Mouse (Mus musculus) gastrocnemius, adult 18-20 months (tissue): ENCODE results near the gene Bad. TPM values are rescaled to one million over a fixed set of nuclear protein-coding genes. Genes with fewer than 3 reads are reported as not detected.
A peak's percentile ranks its signal among the peaks of the same experiment; 100 is the strongest.
"Not testable (repeated sequence)": the region's sequence is repeated elsewhere in the genome, so short reads cannot be mapped to it uniquely, and the experiment has no call there.

Source experiments
- DNase-seq: peaks from one replicate; pipeline ENCODE4 v3.0.0; 2021; ENCODE audit warnings: low spot score
- long read RNA-seq, 2 experiments: library from polyadenylated mRNA; stranded (forward); transcript quantifications; one replicate each; pipeline ENCODE4 v2.0.0; 2021
- total RNA-seq, 2 experiments: library from RNA; stranded (reverse); gene quantifications; 2 replicates each; pipeline ENCODE4 v1.2.3; 2021

Gene Bad
- total RNA-seq: 10 to 100 TPM in 1 of 2 experiments, 1 to 10 TPM in 1; 9.7 to 12.2 TPM
- long read RNA-seq, experiment 1, transcript Bad-201 (4 exons, 1,452 nt): minor isoform, 5 of 15 reads
- long read RNA-seq, experiment 1, transcript Bad-202 (4 exons, 990 nt): major isoform, 9 of 15 reads
- long read RNA-seq, experiment 1, partial matches to known transcripts: 0 of 15 reads
- long read RNA-seq, experiment 1, other reads (novel, unspliced or antisense): 0 of 15 reads
- long read RNA-seq, experiment 2, transcript Bad-202 (4 exons, 990 nt): major isoform, 7 of 11 reads
- long read RNA-seq, experiment 2, partial matches to known transcripts: 1 of 11 reads
- long read RNA-seq, experiment 2, other reads (novel, unspliced or antisense): 1 of 11 reads

DNA sequence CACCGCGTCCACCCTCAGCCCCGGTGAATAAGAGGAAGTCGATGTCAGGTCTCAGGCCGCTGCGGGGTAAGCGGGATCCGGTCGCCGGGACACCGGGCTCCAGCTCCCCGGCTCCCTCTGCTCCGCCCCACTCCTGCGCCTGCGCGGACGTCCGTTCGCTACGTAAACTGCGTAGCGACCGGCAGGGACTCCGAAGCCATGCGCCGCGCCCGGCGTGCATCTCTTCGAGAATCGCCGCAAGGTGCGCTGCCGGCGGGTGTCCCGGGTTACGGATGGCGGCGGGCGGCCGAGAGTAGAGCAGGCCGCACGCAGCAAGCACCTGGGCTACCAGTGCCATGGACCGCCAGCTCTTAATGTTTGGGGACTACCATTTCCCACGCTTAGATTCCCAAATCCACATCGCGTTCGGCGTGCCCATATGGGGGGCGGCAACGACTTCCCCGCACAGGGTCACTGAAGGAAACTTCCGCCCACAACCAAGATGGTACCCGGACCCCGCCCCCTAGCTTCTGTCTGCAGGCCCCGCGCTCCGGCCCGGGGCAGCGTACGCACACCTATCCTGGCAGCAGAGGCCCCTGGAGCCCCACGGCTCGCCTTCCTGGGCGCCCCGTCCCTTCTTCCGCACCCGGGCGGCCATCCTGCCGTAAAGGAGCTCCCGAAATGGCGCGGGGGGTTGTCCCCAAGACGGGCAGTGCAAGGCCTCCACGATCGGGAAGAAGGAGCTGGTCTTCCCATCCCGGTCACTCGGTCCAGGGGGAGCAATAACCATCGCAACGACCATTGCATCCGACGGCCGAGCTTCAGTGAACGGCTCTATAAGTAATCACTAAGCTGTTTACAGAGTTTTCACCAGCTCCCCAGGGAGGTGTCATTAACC, at the start of gene Bad:
Bad (plus strand) TSS at position 490 of the 877 bp plus-strand sequence.
- peak; percentile 93 for DNase-seq

DNA sequence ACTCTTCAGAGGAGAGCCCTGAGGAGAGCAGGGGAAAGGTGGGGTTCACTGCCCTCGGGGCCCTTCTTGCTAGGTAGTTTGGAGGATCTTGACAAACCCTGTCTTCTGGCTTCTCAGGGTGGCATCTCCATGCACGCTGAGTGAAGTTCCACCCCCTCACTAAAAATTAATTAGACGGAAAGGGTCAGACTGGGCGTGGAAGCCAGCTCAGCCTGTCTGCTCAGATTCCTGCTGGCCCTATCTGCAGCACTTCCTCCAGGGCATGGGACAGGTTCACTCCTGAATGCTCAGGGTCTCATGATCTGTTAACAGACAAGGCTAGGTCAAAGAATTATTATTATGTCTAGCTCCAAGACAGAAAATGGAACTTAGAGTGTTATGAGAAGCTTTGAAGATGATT, 49.1 kb upstream of the Bad start:
- DNase-seq: no peak

DNA sequence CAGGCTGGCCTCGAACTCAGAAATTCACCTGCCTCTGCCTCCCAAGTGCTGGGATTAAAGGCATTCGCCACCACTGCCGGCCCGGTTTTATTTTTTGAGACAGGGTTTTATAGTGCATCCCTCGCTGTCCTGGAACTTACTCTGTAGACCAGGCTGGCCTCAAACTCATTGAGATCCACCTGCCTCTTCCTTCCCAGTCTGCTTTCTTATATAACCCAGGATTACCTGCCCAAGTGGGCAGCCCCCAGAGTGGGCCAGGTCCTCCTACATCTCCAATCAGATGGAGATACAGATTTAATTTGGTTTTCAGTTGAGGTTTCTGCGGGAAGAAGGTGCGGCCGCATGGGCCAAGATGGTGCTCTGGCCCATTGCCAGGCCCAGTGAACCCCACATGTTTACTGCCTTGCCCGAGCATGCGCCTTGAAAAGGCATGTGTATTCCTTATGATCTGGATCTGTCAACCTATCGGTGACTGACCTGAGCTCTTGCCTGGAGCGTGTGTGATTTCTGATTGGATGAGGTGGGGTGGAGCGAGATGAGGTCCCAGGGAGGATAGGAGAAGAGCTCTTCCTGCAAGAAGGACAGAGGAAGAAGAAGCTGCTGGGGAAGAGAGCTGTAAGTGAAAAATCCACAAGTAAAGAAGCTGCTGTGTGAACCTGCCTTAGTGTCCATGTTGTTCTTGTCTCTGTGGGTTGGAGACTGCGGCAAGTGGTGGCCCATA, 47.8 kb upstream of the Bad start:
- no peak for DNase-seq

GRCm38 (mm10) chr19:6895608-6896305, 45.9 kb upstream of the Bad start:
- not testable (repeated sequence) for DNase-seq

GRCm38 (mm10) chr19:6899641-6900040, 42.0 kb upstream of the Bad start:
- DNase-seq: no peak

DNA sequence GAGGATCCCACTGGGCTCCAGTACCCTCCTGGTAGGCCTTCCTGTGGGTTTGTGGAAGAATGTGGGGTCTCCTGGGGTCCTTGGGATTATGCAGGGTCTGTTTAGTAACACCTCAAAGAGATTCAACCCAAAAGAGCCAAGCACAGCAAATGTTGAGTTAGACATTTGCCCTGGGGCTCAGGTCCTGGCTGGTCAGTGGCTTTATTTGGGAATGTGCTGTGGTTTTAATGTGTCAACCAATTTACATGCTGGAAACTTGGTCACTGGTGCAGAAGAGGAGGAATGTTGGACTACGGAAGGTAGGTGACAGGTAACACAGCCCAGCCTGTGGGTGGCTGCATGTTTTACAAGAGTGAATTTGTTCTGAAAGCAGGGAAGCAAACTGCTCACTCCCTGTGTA, 38.6 kb upstream of the Bad start:
- no peak for DNase-seq

GRCm38 (mm10) chr19:6904846-6905245, 36.8 kb upstream of the Bad start:
- DNase-seq: no peak

- DNase-seq: no peak
These were observed 36.0 kb upstream of the Bad start for GRCm38 (mm10) chr19:6905498-6906159.

DNA sequence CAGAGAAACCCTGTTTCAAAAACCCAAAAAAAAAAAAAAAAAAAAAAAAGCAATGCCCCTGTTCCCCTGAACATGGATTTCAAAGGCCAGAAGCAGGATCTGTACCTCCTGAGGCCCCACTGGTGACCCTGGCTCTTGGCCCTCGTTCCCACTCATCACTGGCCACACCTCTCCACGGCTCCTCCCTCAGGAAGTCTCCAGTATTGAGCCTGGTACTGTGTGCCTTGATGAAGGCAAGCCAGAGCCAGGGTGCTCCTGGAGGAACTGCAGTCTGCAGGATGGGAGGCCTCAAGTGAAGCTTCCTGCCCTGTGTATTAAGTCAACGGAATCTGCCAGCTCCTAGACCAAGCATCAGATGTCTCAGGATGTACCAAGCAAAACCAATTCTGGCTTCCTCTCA, 35.5 kb upstream of the Bad start:
- DNase-seq: no peak

DNA sequence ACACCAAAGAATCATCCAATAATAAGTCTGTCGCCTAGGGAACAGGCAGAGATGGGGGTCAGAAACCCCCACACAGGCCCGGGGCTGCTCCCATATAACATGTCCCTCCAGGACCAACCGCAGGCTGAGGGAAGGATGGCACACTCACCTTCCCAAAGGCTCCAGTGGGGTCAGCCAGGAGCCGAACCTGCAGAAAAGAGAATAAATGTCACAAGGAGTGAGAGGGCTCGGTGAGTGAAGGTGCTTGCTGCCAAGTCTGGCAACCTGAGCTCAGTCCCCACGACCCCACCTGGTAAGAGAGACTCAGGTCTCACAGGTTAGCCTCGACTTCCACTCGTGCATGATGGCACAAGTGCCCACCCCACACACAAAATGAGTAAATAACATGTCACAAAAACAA, 34.6 kb upstream of the Bad start:
- no peak for DNase-seq

DNA sequence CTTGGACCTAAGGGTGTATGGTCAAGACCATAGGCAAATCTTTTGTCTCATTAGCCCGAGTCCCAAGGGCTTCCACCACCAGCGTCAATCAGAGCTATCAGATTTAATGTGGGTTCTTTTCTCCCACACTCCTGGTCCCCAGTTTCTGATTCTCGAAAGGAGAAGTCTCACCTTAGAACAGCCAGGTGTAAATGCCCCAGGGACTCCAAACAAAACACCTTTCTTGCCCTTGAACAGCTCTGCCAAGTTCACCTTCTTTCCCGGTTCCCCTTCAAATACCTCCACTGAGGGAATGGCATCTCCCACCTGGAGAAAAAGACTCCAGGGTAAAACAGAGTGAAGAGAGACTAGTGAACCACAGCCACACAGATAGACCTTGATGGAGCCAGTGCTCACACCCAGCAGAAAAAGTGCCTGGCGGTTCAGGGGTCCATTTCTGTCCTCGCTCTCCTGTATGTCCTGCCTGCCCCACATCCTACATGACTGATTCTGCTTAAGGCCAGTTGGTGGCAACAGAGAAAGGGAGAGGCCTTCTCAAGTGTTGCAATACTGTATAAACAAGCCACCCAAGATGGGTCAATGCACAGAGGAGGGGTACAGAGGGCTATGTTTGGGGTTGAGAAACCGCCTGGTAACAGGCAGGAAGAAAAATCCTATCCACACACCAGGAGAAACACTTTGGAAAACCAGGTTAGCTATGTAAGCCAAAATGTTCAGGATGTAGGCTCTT, 33.7 kb upstream of the Bad start:
- DNase-seq: no peak

GRCm38 (mm10) chr19:6909021-6909420, 32.6 kb upstream of the Bad start:
- DNase-seq: no peak

- peak; percentile 88 for DNase-seq
These were observed 32.0 kb upstream of the Bad start, which contains the start of the genes Trmt112 and Prdx5 for GRCm38 (mm10) chr19:6909507-6910289. Trmt112 (plus strand) TSS chr19:6909698. Prdx5 (minus strand) TSS chr19:6910106.

DNA sequence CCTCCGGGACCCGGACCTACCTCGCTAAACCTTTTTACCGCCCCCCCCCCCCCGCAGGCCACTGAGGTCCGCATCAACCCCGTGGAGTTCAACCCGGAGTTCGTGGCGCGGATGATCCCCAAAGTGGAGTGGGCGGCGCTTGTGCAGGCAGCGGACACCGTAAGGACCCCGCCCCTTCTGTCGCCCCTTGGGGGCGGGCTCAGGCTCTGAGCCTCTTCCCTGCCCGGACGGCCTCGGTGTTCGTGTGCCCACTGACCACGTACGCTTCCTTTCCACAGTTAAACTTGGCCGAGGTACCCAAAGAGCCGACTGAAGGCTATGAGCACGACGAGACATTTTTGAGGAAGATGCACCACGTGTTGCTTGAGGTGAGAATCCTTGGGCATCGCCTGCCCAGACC, 31.4 kb upstream of the Bad start:
- DNase-seq: not testable (repeated sequence)

- no peak for DNase-seq
These were observed 30.3 kb upstream of the Bad start for GRCm38 (mm10) chr19:6911101-6912074.

GRCm38 (mm10) chr19:6912205-6912970, 29.3 kb upstream of the Bad start:
- no peak for DNase-seq

DNA sequence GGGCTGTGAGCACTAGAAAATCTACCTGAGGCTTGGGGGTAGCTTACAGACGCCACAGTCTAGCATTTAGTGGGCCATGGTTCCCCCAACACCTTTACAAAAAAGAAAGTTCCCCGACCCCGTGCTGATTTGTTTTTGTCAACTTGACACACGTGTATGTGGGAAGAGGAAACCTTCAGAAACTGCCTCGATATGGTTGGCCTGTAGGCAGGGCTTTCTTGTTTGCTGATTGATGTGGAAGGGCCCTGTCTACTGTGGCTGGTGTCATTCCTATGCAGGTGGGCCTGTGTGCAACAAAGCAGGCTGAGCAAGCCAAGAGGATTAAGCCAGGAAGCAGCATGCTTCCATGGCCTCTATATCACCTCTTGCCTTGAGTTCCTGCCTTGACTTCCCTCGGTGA, 28.6 kb upstream of the Bad start:
- DNase-seq: no peak
